Mouse (Mus musculus): ENCODE measurements around the gene Kcnn3. TPM values are rescaled to one million over a fixed set of nuclear protein-coding genes. Genes with fewer than 3 reads are reported as not detected.

The Kcnn3 gene
- polyA plus RNA-seq, 2 experiments = 4.1 to 5.9 TPM

- no peaks in the 10 kb centered on the region for H3K27me3 ChIP-seq (ENCODE audit: control insufficient read depth, insufficient read depth, low read length)
- no peak overlapping the region for H3K9ac ChIP-seq (ENCODE audit: low read depth, low read length, severe bottlenecking)
- no peaks in the 10 kb centered on the region for H3K36me3 ChIP-seq (ENCODE audit: control insufficient read depth, insufficient read depth, low read length)
- ATAC-seq (ENCODE audit: low FRiP score, low read depth) = no peak
- no peak overlapping the region for H3K4me2 ChIP-seq (replicated peaks; ENCODE audit: low read depth, low read length, severe bottlenecking)
- H3K4me1 ChIP-seq (ENCODE audit: control insufficient read depth, insufficient read depth, low read length) = peaks cover 23% of the 10 kb centered on the region
- DNase-seq (ENCODE audit: low spot score) = no peak
- WGBS = 56% methylated on average over 17 of the region's 17 CpGs
- H3K9me3 ChIP-seq (ENCODE audit: control insufficient read depth, low read length) = no peaks in the 10 kb centered on the region
- no peak overlapping the region for H3K4me3 ChIP-seq (replicated peaks; ENCODE audit: low read length)
- no peak overlapping the region for H3K27ac ChIP-seq (replicated peaks; ENCODE audit: low read depth, low read length)
- TF ChIP-seq POLR2A (IDR thresholded peaks at IDR 0.05; ENCODE audit: borderline replicate concordance, extremely low read depth, insufficient read depth, insufficient read length) = no peak
Measured at GRCm38 (mm10) chr3:89526298-89527090, 6.5 kb downstream of the Kcnn3 start.

GRCm38 (mm10) chr3:89529796-89530195 is 9.8 kb downstream of the Kcnn3 start:
- ATAC-seq (ENCODE audit: low FRiP score, low read depth) = no peak
- Histone ChIP-seq H3K9me3 (ENCODE audit: control insufficient read depth, low read length) (no peaks in the 10 kb centered on the region), H3K27me3 (ENCODE audit: control insufficient read depth, insufficient read depth, low read length) (no peaks in the 10 kb centered on the region), H3K4me2 (replicated peaks; ENCODE audit: low read depth, low read length, severe bottlenecking) (no peak overlapping the region), H3K36me3 (ENCODE audit: control insufficient read depth, insufficient read depth, low read length) (no peaks in the 10 kb centered on the region), H3K4me1 (ENCODE audit: control insufficient read depth, insufficient read depth, low read length) (0 out of 2 replicates have a peak, but pooled peaks cover 7% of the 10 kb centered on the region), H3K27ac (replicated peaks; ENCODE audit: low read depth, low read length) (no peak overlapping the region), H3K9ac (ENCODE audit: low read depth, low read length, severe bottlenecking) (no peak overlapping the region), H3K4me3 (replicated peaks; ENCODE audit: low read length) (no peak overlapping the region)
- WGBS = 83% methylated on average over 3 of the region's 3 CpGs
- no peak for DNase-seq (ENCODE audit: low spot score)
- no peak for TF ChIP-seq POLR2A (IDR thresholded peaks at IDR 0.05; ENCODE audit: borderline replicate concordance, extremely low read depth, insufficient read depth, insufficient read length)

GRCm38 (mm10) chr3:89534566-89535097 is 14.7 kb downstream of the Kcnn3 start:
- no peak for TF ChIP-seq POLR2A (IDR thresholded peaks at IDR 0.05; ENCODE audit: borderline replicate concordance, extremely low read depth, insufficient read depth, insufficient read length)
- no peak overlapping the region for H3K9ac ChIP-seq (ENCODE audit: low read depth, low read length, severe bottlenecking)
- ATAC-seq (ENCODE audit: low FRiP score, low read depth) (no peak), DNase-seq (ENCODE audit: low spot score) (no peak)
- no peaks in the 10 kb centered on the region for H3K36me3 ChIP-seq (ENCODE audit: control insufficient read depth, insufficient read depth, low read length)
- H3K4me3 ChIP-seq (replicated peaks; ENCODE audit: low read length) = no peak overlapping the region
- 36% methylated on average over 6 of the region's 6 CpGs for WGBS
- no peak overlapping the region for H3K4me2 ChIP-seq (replicated peaks; ENCODE audit: low read depth, low read length, severe bottlenecking)
- H3K27me3 ChIP-seq (ENCODE audit: control insufficient read depth, insufficient read depth, low read length) = no peaks in the 10 kb centered on the region
- H3K27ac ChIP-seq (replicated peaks; ENCODE audit: low read depth, low read length) = no peak overlapping the region
- no peaks in the 10 kb centered on the region for H3K4me1 ChIP-seq (ENCODE audit: control insufficient read depth, insufficient read depth, low read length)
- H3K9me3 ChIP-seq (ENCODE audit: control insufficient read depth, low read length) = no peaks in the 10 kb centered on the region

GRCm38 (mm10) chr3:89535147-89535546 is 15.2 kb downstream of the Kcnn3 start:
- Histone ChIP-seq H3K4me1 (ENCODE audit: control insufficient read depth, insufficient read depth, low read length) (no peaks in the 10 kb centered on the region), H3K27ac (replicated peaks; ENCODE audit: low read depth, low read length) (no peak overlapping the region), H3K4me3 (replicated peaks; ENCODE audit: low read length) (no peak overlapping the region), H3K9me3 (ENCODE audit: control insufficient read depth, low read length) (no peaks in the 10 kb centered on the region), H3K4me2 (replicated peaks; ENCODE audit: low read depth, low read length, severe bottlenecking) (no peak overlapping the region), H3K9ac (ENCODE audit: low read depth, low read length, severe bottlenecking) (no peak overlapping the region), H3K36me3 (ENCODE audit: control insufficient read depth, insufficient read depth, low read length) (no peaks in the 10 kb centered on the region), H3K27me3 (ENCODE audit: control insufficient read depth, insufficient read depth, low read length) (no peaks in the 10 kb centered on the region)
- no peak for TF ChIP-seq POLR2A (IDR thresholded peaks at IDR 0.05; ENCODE audit: borderline replicate concordance, extremely low read depth, insufficient read depth, insufficient read length)
- ATAC-seq (ENCODE audit: low FRiP score, low read depth) (no peak), DNase-seq (ENCODE audit: low spot score) (no peak)
- 89% methylated on average over 2 of the region's 2 CpGs for WGBS

- no peaks in the 10 kb centered on the region for H3K4me1 ChIP-seq (ENCODE audit: control insufficient read depth, insufficient read depth, low read length)
- H3K9me3 ChIP-seq (ENCODE audit: control insufficient read depth, low read length) = no peaks in the 10 kb centered on the region
- WGBS = 84% methylated on average over 10 of the region's 10 CpGs
- no peak overlapping the region for H3K4me2 ChIP-seq (replicated peaks; ENCODE audit: low read depth, low read length, severe bottlenecking)
- H3K9ac ChIP-seq (ENCODE audit: low read depth, low read length, severe bottlenecking) = no peak overlapping the region
- H3K27me3 ChIP-seq (ENCODE audit: control insufficient read depth, insufficient read depth, low read length) = no peaks in the 10 kb centered on the region
- DNase-seq (ENCODE audit: low spot score) = no peak
- H3K36me3 ChIP-seq (ENCODE audit: control insufficient read depth, insufficient read depth, low read length) = no peaks in the 10 kb centered on the region
- H3K4me3 ChIP-seq (replicated peaks; ENCODE audit: low read length) = no peak overlapping the region
- no peak for ATAC-seq (ENCODE audit: low FRiP score, low read depth)
- H3K27ac ChIP-seq (replicated peaks; ENCODE audit: low read depth, low read length) = no peak overlapping the region
- TF ChIP-seq POLR2A (IDR thresholded peaks at IDR 0.05; ENCODE audit: borderline replicate concordance, extremely low read depth, insufficient read depth, insufficient read length) = no peak
Measured at GRCm38 (mm10) chr3:89539036-89539739, 19.2 kb downstream of the Kcnn3 start.

All from limb, embryonic 14.5 days (tissue).